Mouse (Mus musculus): ENCODE results near the gene Zfp511.

The Zfp511 gene

GRCm38 (mm10) chr7:140048361-140049114 is 12.3 kb downstream of the Zfp511 start, which contains the start of gene Msx3:
Gene Msx3 (minus strand): TSS chr7:140049089.
- DNase-seq (ENCODE audit: low spot score in 2 of 2), result no peak

DNA sequence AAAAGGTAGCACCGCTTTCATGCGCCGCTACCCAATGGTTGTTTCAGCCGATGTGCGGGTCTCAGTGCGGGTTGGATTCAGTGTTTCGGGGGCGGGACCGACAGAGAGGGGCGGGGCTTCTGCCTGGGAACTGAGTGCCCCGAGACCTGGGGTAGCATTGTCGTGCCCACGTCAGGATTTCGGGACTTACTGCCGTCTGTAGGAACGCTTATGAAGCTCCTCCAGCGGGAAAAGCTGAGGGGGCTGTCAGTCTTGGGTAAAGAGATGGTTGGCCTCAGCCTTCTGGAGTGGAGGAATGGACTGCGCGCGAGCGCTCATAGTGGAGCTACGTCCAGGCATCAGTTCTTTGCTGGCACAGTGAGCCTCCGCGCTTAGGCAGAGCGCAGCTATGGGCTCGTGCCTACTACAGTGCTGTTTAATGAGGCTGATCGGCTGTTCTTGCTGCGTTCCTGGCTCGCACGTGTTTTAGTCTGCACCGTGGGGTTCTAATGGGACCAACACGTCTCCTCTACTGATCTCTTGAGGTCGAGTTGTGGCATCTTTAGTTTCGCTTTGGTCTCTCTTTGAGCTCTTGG is 13.0 kb downstream of the Zfp511 start:
- no peak for DNase-seq (ENCODE audit: low spot score in 2 of 2)

DNA sequence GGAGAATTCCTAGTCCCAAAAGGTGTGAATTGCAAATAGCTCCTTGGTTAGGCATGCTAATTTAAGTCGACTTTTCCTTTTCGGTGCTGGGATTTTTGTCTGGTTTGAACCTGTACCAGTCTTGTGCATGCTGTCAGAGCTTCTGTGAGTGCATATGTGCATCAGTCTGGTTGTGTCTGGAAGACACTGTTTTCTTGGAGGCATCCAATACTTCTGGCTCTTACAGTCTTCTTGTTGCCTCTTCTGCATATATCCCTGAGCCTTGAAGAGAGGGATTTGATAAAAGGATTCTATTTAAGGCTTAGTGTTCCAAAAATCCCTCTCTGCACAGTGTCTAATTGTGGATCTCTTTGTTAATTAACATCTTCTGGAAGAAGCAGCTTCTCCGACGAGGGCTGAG is 17.9 kb downstream of the Zfp511 start:
- DNase-seq (ENCODE audit: low spot score in 2 of 2), result no peak

- peak in 1 of 2 experiments; percentile 49 for DNase-seq (ENCODE audit: low spot score in 2 of 2)
Measured at GRCm38 (mm10) chr7:140057413-140058407, 21.5 kb downstream of the Zfp511 start.

DNA sequence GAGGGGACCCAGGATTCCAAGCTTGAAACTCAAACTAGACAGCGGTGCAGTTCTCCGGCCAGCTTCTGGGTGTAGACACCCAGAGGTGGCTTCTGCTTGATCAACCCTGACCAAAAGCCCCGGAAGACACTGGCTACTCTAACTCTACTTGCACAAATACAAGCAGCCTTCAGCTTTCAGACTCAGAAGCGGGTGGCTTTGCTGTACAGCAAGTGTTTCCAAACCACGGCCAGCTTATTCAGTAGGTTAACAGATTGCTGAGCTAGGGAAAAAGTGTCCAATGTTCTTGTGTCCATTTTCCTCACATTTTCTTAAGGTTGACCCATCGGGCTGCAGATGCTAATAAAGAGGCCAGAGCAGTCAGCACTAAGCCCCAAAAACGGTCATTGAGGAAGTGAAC is 22.3 kb downstream of the Zfp511 start:
- DNase-seq (ENCODE audit: low spot score in 2 of 2), result no peak

- no peak for DNase-seq (ENCODE audit: low spot score in 2 of 2)
Measured at GRCm38 (mm10) chr7:140059601-140060000, 23.4 kb downstream of the Zfp511 start.

DNA sequence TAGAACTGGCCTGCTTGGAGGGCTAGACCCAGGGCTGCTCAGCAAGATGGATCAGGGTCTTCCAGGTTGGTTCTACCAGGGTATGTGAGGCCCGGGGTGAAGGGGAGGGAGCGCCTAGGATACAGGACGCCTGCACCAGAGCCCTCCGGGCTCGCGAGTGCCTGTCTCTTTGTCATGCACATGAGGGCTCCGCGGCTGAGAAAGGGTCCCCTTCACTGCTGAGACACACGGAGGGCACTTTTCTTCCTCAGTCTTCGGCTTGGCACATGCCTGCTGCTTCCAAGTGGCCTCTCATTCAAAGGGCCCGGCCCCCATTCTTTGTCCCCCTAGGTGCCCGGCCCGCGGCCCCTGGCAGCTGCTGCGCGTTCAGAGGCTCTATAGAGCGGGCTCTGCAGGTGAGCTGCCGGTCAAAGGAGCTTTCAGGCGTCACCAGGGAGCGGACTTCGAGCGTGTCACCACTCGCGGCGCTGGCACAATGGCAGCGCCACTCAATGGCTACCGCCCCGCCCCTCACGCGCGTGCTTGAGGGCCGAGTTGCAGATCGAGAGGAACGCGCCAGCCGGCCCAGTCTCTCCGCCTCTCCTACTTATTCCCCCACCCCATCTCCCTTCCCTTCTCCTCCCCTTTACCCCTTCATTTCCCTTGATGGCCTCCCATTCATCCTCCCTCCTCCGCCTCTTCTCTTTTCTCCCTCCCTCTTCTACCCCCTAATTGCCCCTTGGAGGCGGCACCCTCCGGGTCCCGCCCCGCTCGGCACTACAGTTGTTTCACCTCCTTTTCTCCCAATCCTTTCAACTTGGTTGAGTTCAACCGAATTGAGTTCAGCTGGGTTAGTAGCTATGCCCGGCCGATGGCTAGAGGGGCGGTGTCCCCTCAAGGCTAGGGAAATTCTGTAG is 25.0 kb downstream of the Zfp511 start:
- peak in 1 of 2 experiments; percentile 36 for DNase-seq (ENCODE audit: low spot score in 2 of 2)

DNA sequence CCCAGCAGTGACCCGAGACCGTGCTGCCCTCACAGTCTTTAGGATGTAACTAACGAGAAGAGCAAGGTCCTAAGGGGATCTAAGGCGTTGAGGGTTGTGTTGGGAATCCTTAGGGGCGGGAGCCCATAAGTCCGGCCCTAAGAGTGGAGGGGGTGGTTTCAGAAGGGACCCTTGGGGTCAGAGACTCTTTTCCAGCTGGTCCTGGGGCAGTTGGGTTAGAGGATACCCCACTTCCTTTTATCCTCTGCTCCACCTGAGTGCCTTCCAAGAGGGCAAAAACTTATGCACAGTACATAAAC is 25.6 kb downstream of the Zfp511 start:
- no peak for DNase-seq (ENCODE audit: low spot score in 2 of 2)

- DNase-seq (ENCODE audit: low spot score in 2 of 2), result no peak
Measured at GRCm38 (mm10) chr7:140062307-140062706, 26.1 kb downstream of the Zfp511 start.

GRCm38 (mm10) chr7:140063092-140063491 is 26.9 kb downstream of the Zfp511 start:
- peak; percentile 62 to 81 for DNase-seq (ENCODE audit: low spot score in 2 of 2)

DNA sequence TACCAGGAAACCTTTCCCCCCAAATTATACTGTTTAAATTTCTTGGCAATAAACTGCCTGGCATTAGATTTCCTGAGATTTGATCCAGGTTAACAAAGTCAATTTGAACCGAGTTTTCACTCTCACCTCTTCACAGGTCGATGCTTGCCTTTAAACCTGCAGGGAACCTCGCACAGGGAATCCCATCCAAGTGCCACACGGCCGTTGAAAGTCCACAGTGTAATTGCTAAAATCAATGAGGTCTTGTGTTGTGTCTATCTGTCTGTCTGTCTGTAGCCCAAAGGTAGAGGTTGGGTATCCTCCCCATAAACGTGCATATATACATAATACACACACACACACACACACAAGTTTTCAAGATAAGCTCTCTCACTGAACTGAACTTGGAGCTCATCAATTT is 31.2 kb downstream of the Zfp511 start:
- no peak for DNase-seq (ENCODE audit: low spot score in 2 of 2)

DNA sequence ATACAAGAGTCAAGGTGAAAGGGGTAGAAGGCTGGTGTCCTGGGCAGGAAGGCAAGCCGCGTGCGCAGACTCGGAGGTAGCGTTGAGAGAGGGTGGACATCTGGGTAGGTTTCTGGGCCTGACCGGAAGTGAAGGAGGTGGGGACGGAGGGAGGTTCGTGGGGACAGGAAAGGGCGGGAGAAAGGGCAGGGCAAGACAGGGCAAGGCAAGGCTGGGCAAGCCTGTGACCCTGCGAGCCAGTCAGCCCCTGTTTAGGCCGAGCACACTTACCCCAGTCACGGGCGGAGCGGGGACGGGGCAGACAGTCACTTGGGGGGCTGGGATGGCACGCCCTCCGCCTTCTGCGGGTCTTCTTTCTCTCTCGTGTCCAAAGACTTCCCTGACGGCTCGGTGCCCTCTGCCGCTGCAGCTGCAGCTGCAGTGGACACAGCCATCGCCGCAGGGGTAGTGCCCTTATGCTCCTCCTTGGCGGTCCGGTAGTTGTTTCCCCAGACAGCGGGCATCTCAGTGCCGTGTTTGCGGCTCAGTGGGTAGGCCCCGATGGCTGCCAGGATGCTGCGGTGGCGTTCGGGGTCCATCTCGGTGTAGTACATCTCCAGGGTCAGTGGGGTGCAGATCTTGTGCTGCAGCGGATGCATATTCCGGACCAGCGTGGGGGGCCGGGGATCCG is 34.0 kb downstream of the Zfp511 start:
- no peak for DNase-seq (ENCODE audit: low spot score in 2 of 2)

DNA sequence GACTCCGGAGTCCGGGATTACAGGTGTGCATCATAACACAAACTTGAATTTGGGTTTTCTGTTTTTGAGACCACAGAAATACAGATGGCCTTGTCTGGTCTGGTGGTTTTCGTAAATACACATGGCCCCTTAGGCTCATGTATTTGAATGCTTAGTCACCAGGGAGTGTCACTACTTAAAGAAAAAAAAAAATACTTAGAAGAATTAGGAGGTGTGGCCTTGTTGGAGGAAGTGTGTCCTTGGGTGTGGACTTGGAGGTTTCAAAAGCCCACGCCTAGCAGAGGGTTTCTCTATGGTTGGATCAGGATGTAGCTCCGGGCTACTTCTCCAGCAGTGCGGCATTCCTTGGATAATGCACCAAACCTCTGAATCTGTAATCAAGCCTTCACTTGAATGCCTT is 41.5 kb downstream of the Zfp511 start:
- DNase-seq (ENCODE audit: low spot score in 2 of 2), result no peak

- DNase-seq (ENCODE audit: low spot score in 2 of 2), result peak; percentile 54 to 70
Measured at GRCm38 (mm10) chr7:140078711-140079110, 42.5 kb downstream of the Zfp511 start.

DNA sequence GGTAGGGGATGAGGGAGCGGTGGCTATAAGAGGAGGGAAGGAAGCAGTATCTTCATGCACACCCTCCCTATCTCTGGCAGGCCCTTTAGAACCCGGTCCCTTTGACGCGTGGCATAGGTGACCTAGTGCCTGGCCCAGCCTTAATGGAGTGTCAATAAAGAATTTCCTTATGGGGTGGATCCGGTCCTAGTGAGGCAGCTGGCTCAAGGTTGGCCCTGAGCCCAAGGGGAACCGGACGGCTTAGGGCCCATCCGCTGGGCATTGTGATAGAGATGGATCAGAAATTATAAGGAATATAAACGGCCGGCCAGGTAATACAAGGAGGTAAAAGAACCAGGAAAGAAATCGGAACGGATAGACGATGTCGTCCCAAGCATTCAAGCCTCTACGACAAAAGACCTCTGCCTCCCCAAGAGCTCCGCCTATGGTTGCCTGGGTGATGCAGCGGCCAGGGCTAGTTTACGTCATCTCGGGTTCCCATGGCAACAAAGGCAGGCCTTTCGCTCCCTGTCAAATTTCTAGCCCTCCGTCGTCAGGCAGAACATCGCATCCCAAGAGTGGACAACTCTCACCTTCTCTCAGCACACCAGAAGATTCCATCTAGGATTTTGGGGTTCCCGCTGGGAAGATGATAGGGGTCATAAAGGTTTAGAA is 44.4 kb downstream of the Zfp511 start:
- DNase-seq (ENCODE audit: low spot score in 2 of 2), result peak; percentile 66 to 80

DNA sequence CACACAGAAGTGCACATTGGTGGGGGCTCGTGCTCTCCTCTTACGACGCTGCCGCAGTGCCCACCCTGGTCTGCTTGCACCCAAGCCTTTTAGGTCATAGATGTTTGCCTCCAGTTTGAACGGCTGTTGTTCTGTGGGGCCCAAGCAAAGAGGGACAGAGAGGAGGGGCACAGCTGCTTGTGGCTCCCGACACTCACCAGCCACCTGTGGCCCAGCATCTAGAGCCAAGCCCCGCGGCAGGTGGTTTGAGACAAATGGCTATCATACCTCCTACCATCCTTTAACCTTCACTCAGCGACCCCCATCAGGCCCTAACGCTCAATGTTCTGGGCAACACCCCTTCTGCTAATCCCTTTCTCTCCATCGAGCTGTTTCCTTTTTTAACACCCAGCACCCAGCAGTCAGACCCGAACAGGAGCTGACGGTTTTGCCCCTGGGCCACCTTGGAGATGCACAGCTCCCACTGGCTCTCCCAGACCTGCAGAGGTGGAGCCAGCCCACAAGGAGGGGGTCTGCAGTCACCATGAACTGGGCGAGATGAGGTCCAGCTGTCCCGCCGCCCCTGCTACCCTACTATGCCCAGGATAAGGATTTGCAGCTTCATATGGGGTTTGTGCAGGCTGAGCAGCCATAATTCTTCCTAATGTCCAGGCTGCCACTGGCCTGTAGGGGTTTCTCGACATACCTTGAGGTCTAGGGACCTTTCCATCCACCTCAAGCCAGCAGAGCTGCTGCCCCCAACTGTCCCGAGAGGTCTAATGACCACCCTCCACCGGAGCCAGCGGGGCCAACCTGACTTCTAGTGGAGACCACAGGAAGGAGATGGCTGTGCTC is 45.4 kb downstream of the Zfp511 start:
- peak in 1 of 2 experiments; percentile 32 for DNase-seq (ENCODE audit: low spot score in 2 of 2)

DNA sequence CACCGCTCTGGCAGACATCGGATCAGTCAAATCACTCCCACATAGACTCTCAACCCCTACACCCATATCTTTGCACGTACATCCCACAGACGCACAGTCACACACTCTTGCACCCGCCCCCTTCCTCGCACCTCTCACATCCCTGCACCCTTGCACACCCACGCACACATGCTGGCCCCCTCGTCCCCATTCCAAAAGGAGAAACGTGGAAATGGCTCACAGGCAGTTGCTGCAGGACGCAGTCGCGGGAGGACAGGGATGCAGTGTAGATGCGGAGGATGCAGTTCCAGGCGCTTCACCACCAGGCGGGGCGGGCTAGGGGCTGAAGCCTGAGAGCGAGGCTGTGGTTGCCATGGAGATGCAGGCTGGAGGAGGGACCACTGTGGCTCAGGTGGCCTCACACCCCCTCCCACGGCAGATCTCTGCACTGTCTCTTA is 46.1 kb downstream of the Zfp511 start, which contains the start of gene Caly:
Gene Caly, minus strand, starts transcription at position 307 of the 437 bp plus-strand sequence.
- DNase-seq (ENCODE audit: low spot score in 2 of 2), result peak; percentile 75 to 88

Measured in cerebellum, postnatal 4 days (tissue).